Comparison of ENCODE assay signal across 13 mouse cellular contexts in genomic region chr11:57204371-57204770, GRCm38 (mm10).
DNase-seq lines count a peak whose midpoint lies in the region; TF ChIP-seq lines count a peak whose summit lies in the region.
"Had no signal": no experiment of that assay in that cellular context is flagged by ENCODE, and none has a peak within 500 bp of the region (broad histone marks: within the 10 kb centered on the region; RNA-seq: fewer than 3 reads in every experiment).

No protein-coding gene starts in this region.

- DNase-seq in gastrocnemius, postnatal 14 days: peak; percentile 7
- DNase-seq in gastrocnemius, adult 8-10 months (ENCODE audit: low spot score in 2 of 2): no peak
- no peak for DNase-seq in layer of hippocampus, adult 2 months (ENCODE audit: low spot score in 2 of 2)
- DNase-seq in layer of hippocampus, adult 8-10 months (ENCODE audit: low spot score in 2 of 2): no peak
- DNase-seq in ovary, postnatal 10 days (ENCODE audit: low spot score): peak; percentile 10
- DNase-seq in ovary, adult 18-20 months (ENCODE audit: low spot score): no peak
- DNase-seq in retina, postnatal 7 days (ENCODE audit: low read depth, low spot score): peak; percentile 19
- DNase-seq: adrenal gland, adult 2 months; cerebellum, adult 11 months; layer of hippocampus, postnatal 36 days; liver, embryonic 13.5 days had no signal

- TF ChIP-seq CTCF in layer of hippocampus, adult 2 months (conservative IDR thresholded peaks at IDR 0.05): peak; percentile 37

- intact Hi-C loops in gastrocnemius, postnatal 14 days (cut with DNase I; ENCODE audit: low total_unique reads): no loop called here

- H3K27ac ChIP-seq in layer of hippocampus, adult 2 months: peak overlapping the region; percentile 92
- H3K27ac ChIP-seq: liver, embryonic 13.5 days had no signal

- no peak overlapping the region for H3K4me3 ChIP-seq in layer of hippocampus, adult 2 months
- H3K4me3 ChIP-seq: liver, embryonic 13.5 days; megakaryocyte, embryonic 14.5 days; neural tube, embryonic 13.5 days had no signal

Comparison
In these comparisons a context has a peak if more than half of its experiments do, and no peak if none do; other contexts are left out.
1. DNase-seq: peak in gastrocnemius, postnatal 14 days (single experiment), ovary, postnatal 10 days (single experiment) and retina, postnatal 7 days (single experiment); none in gastrocnemius, adult 8-10 months (0 of 2), layer of hippocampus, adult 2 months (0 of 2), layer of hippocampus, adult 8-10 months (0 of 2) and ovary, adult 18-20 months (single experiment).